Mouse (Mus musculus): Measurements from ENCODE around the gene Desi1. TPM values are rescaled to one million over a fixed set of nuclear protein-coding genes. Genes with fewer than 3 reads are reported as not detected.

Gene Desi1
- polyA plus RNA-seq (2014; fragmentation: Nextera tagmentation; extraction: Ambion mirVana) = 32.6 and 35.6 TPM in 2 replicates

DNA sequence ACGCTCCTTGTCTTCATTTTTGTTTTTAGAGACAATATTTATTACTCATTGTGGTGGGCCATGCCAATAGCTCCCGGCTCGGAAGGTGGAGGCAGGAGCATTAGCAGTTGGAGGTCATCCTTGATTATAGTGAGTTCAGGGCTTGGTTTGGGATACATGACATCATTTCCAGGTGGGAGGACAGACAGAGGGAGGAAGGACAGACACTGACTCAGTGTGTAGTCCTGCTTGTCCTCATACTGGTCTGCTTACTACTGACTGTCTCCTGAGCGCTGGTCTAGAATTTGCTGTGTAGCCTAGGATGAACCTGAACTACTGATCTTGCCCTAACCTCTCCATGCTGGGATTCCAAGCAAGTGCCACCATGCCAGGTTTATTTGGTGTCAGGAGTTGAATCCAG lies at the start of gene Desi1:
Desi1 (minus strand) TSS at position 101 of the 400 bp plus-strand sequence.
- ATAC-seq (ENCODE audit: low FRiP score) (no peak), DNase-seq (ENCODE audit: low spot score) (no peak)
- Histone ChIP-seq H3K9me3 (ENCODE audit: control insufficient read depth, low read length) (no peaks in the 10 kb centered on the region), H3K4me2 (replicated peaks; ENCODE audit: low read depth, low read length) (no peak within 1 kb of the TSS), H3K9ac (ENCODE audit: low read depth, low read length) (no peak within 1 kb of the TSS), H3K4me1 (replicated peaks; ENCODE audit: control insufficient read depth, insufficient read depth, low read length) (no peaks in the 10 kb centered on the region), H3K4me3 (ENCODE audit: low read depth, low read length) (no peak within 1 kb of the TSS), H3K27ac (ENCODE audit: low read depth, low read length) (no peak within 1 kb of the TSS), H3K27me3 (ENCODE audit: control insufficient read depth, insufficient read depth, low read length) (no peaks in the 10 kb centered on the region), H3K36me3 (ENCODE audit: control insufficient read depth, insufficient read depth, low read length) (no peaks in the 10 kb centered on the region)
- WGBS = 92% methylated on average over 4 of the region's 4 CpGs

GRCm38 (mm10) chr15:82081161-82081560 lies 47.5 kb upstream of the Desi1 start:
- 34% methylated on average over 7 of the region's 7 CpGs for WGBS
- H3K9ac ChIP-seq (ENCODE audit: low read depth, low read length) = no peak overlapping the region
- ATAC-seq (ENCODE audit: low FRiP score) = peak; percentile 49; the same call in 1 of the 2 replicates
- H3K27ac ChIP-seq (ENCODE audit: low read depth, low read length) = no peak overlapping the region
- H3K36me3 ChIP-seq (ENCODE audit: control insufficient read depth, insufficient read depth, low read length) = no peaks in the 10 kb centered on the region
- DNase-seq (ENCODE audit: low spot score) = peak; percentile 58
- H3K27me3 ChIP-seq (ENCODE audit: control insufficient read depth, insufficient read depth, low read length) = no peaks in the 10 kb centered on the region
- no peaks in the 10 kb centered on the region for H3K4me1 ChIP-seq (replicated peaks; ENCODE audit: control insufficient read depth, insufficient read depth, low read length)
- H3K4me3 ChIP-seq (ENCODE audit: low read depth, low read length) = no peak overlapping the region
- no peaks in the 10 kb centered on the region for H3K9me3 ChIP-seq (ENCODE audit: control insufficient read depth, low read length)
- H3K4me2 ChIP-seq (replicated peaks; ENCODE audit: low read depth, low read length) = no peak overlapping the region

DNA sequence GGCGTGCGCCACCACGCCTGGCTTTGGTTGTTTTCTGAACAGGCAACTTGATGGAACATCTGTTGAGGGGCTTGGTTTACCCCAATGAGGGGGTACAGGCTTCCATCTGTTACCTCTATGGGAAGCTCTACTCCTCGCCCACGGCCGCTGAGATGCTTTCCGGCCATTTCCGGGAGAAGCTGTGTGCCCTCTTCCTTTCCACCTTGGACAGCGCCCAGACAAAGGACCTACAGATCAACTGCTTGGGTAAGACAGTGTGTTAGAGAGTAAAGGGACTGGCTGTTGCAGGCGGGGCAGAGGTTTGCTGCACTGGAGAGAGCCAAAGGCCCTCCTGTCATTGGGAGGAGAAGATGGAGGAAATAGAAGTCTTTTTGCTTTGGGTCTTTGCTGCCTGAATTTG lies 46.2 kb upstream of the Desi1 start:
- Histone ChIP-seq H3K4me2 (replicated peaks; ENCODE audit: low read depth, low read length) (no peak overlapping the region), H3K4me1 (replicated peaks; ENCODE audit: control insufficient read depth, insufficient read depth, low read length) (no peaks in the 10 kb centered on the region), H3K9ac (ENCODE audit: low read depth, low read length) (no peak overlapping the region), H3K4me3 (ENCODE audit: low read depth, low read length) (no peak overlapping the region), H3K27ac (ENCODE audit: low read depth, low read length) (no peak overlapping the region), H3K9me3 (ENCODE audit: control insufficient read depth, low read length) (no peaks in the 10 kb centered on the region), H3K36me3 (ENCODE audit: control insufficient read depth, insufficient read depth, low read length) (no peaks in the 10 kb centered on the region), H3K27me3 (ENCODE audit: control insufficient read depth, insufficient read depth, low read length) (no peaks in the 10 kb centered on the region)
- DNase-seq (ENCODE audit: low spot score) = no peak
- no peak for ATAC-seq (ENCODE audit: low FRiP score)
- 65% methylated on average over 10 of the region's 10 CpGs for WGBS

DNA sequence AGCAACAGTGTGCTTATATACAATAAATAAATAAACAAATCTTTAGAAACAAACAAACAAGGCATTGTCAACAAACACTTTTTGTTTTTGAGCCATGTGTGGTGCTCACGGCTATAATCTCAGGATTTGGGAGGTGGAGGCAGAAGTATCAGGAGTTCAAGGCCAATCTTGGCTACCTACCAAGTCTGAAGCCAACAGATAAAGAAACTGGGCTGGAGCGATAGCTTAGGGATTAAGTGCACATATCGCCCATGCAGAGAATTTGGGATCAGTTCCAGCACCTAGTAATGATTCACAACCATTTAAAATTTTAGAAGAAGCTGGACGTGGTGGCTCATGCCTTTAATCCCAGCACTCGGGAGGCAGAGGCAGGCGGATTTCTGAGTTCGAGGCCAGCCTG lies 39.8 kb upstream of the Desi1 start:
- no peak overlapping the region for H3K27ac ChIP-seq (ENCODE audit: low read depth, low read length)
- no peak overlapping the region for H3K9ac ChIP-seq (ENCODE audit: low read depth, low read length)
- no peak overlapping the region for H3K4me3 ChIP-seq (ENCODE audit: low read depth, low read length)
- no peaks in the 10 kb centered on the region for H3K4me1 ChIP-seq (replicated peaks; ENCODE audit: control insufficient read depth, insufficient read depth, low read length)
- no peak overlapping the region for H3K4me2 ChIP-seq (replicated peaks; ENCODE audit: low read depth, low read length)
- DNase-seq (ENCODE audit: low spot score) (no peak), ATAC-seq (ENCODE audit: low FRiP score) (no peak)
- H3K36me3 ChIP-seq (ENCODE audit: control insufficient read depth, insufficient read depth, low read length) = no peaks in the 10 kb centered on the region
- H3K9me3 ChIP-seq (ENCODE audit: control insufficient read depth, low read length) = no peaks in the 10 kb centered on the region
- H3K27me3 ChIP-seq (ENCODE audit: control insufficient read depth, insufficient read depth, low read length) = peaks cover 15% of the 10 kb centered on the region
- 90% methylated on average over 7 of the region's 7 CpGs for WGBS

DNA sequence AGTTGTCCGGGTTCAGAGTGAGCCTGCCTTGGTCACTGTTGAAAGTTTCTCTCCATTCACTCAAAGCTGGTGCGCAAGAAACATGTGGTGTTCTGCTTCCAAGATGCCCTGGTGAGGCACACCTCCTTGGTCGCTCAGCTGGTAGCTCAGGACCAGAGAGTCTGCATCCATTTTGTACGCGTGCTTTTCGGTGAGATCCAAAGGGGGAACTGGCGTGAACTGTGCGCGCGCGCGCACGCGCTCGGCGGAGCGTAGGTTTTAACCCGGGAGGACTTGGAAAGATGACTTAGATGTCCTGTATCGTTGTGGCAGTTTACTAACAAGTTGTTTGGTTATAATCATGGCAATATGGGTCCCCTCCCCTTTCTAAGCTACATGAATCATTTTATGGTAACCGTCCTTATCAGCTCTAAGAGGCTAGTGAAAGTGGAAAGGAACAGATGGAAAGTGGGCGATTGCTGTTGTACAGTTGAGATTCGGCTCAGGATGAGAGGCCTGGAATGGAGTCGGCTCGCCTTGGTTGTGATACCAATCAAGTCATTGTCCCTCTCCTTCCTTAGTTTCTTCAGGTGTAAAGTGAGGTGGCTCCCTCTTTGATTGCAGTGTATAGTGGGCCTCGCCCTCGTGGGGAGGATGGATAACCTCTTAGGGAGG lies 38.3 kb upstream of the Desi1 start:
- no peaks in the 10 kb centered on the region for H3K36me3 ChIP-seq (ENCODE audit: control insufficient read depth, insufficient read depth, low read length)
- ATAC-seq (ENCODE audit: low FRiP score) (no peak), DNase-seq (ENCODE audit: low spot score) (no peak)
- no peaks in the 10 kb centered on the region for H3K9me3 ChIP-seq (ENCODE audit: control insufficient read depth, low read length)
- no peaks in the 10 kb centered on the region for H3K4me1 ChIP-seq (replicated peaks; ENCODE audit: control insufficient read depth, insufficient read depth, low read length)
- H3K4me3 ChIP-seq (ENCODE audit: low read depth, low read length) = no peak overlapping the region
- peaks cover 15% of the 10 kb centered on the region for H3K27me3 ChIP-seq (ENCODE audit: control insufficient read depth, insufficient read depth, low read length)
- H3K27ac ChIP-seq (ENCODE audit: low read depth, low read length) = no peak overlapping the region
- no peak overlapping the region for H3K9ac ChIP-seq (ENCODE audit: low read depth, low read length)
- 89% methylated on average over 26 of the region's 26 CpGs for WGBS
- H3K4me2 ChIP-seq (replicated peaks; ENCODE audit: low read depth, low read length) = no peak overlapping the region

DNA sequence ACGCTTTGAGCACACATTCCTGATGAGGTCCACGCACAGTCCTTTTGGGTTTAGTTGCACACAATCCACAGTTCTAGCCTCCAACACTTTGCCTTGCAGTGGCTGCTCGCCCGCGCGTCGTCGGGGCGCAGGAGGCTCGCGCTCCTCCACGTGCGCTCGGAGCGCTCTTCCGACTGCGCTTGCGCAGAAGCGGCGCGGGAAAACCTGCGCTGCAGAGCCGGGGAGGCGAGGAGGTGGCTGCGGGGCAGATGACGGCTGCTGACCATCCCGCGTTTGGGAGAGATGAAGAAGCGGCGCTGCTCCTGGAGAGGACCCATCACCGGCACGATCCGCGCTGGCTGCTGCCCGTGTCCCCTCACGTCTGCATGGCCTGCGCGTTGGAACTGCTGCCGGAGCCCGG lies 36.2 kb upstream of the Desi1 start, which contains the start of gene Mei1:
Mei1 (plus strand) TSS at position 99 of the 400 bp plus-strand sequence.
- no peaks in the 10 kb centered on the region for H3K36me3 ChIP-seq (ENCODE audit: control insufficient read depth, insufficient read depth, low read length)
- no peak within 1 kb of the TSS for H3K27ac ChIP-seq (ENCODE audit: low read depth, low read length)
- H3K4me1 ChIP-seq (replicated peaks; ENCODE audit: control insufficient read depth, insufficient read depth, low read length) = no peaks in the 10 kb centered on the region
- 24% methylated on average over 40 of the region's 40 CpGs for WGBS
- no peak within 1 kb of the TSS for H3K4me3 ChIP-seq (ENCODE audit: low read depth, low read length)
- no peak within 1 kb of the TSS for H3K9ac ChIP-seq (ENCODE audit: low read depth, low read length)
- DNase-seq (ENCODE audit: low spot score) (peak; percentile 39), ATAC-seq (ENCODE audit: low FRiP score) (no peak)
- no peak within 1 kb of the TSS for H3K4me2 ChIP-seq (replicated peaks; ENCODE audit: low read depth, low read length)
- H3K9me3 ChIP-seq (ENCODE audit: control insufficient read depth, low read length) = no peaks in the 10 kb centered on the region
- peaks cover 15% of the 10 kb centered on the region for H3K27me3 ChIP-seq (ENCODE audit: control insufficient read depth, insufficient read depth, low read length)

GRCm38 (mm10) chr15:82065511-82065910 lies 31.8 kb upstream of the Desi1 start:
- H3K4me3 ChIP-seq (ENCODE audit: low read depth, low read length) = no peak overlapping the region
- no peak overlapping the region for H3K4me2 ChIP-seq (replicated peaks; ENCODE audit: low read depth, low read length)
- H3K4me1 ChIP-seq (replicated peaks; ENCODE audit: control insufficient read depth, insufficient read depth, low read length) = no peaks in the 10 kb centered on the region
- peaks cover 14% of the 10 kb centered on the region for H3K27me3 ChIP-seq (ENCODE audit: control insufficient read depth, insufficient read depth, low read length)
- peak; percentile 91 for DNase-seq (ENCODE audit: low spot score)
- no peak for ATAC-seq (ENCODE audit: low FRiP score)
- no peak overlapping the region for H3K27ac ChIP-seq (ENCODE audit: low read depth, low read length)
- H3K9ac ChIP-seq (ENCODE audit: low read depth, low read length) = no peak overlapping the region
- H3K36me3 ChIP-seq (ENCODE audit: control insufficient read depth, insufficient read depth, low read length) = no peaks in the 10 kb centered on the region
- 21% methylated on average over 7 of the region's 7 CpGs for WGBS
- H3K9me3 ChIP-seq (ENCODE audit: control insufficient read depth, low read length) = no peaks in the 10 kb centered on the region

DNA sequence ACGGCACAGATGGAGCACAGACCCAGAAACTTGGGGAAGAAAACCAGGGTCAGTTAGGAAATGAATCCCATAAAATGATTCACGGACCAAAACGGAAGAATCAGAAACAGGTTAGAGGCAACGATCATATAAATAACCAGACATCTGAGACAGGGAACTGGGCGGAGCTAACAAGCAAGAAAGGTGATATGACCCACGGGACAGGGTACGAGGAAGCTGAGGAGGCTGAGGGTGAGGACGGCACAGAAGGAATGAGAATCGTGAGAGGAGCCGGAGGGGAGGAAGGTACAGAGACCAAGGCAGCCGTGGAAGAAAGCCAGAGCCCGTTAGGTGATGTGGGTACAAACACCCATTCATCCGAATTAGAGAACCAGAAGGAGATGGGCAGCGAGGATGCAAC lies 30.2 kb upstream of the Desi1 start:
- Histone ChIP-seq H3K9ac (ENCODE audit: low read depth, low read length) (no peak overlapping the region), H3K27me3 (ENCODE audit: control insufficient read depth, insufficient read depth, low read length) (peaks cover 3% of the 10 kb centered on the region; the same call in 1 of the 2 replicates), H3K4me2 (replicated peaks; ENCODE audit: low read depth, low read length) (no peak overlapping the region), H3K4me1 (replicated peaks; ENCODE audit: control insufficient read depth, insufficient read depth, low read length) (no peaks in the 10 kb centered on the region), H3K36me3 (ENCODE audit: control insufficient read depth, insufficient read depth, low read length) (no peaks in the 10 kb centered on the region), H3K27ac (ENCODE audit: low read depth, low read length) (no peak overlapping the region), H3K4me3 (ENCODE audit: low read depth, low read length) (no peak overlapping the region), H3K9me3 (ENCODE audit: control insufficient read depth, low read length) (no peaks in the 10 kb centered on the region)
- ATAC-seq (ENCODE audit: low FRiP score) (no peak), DNase-seq (ENCODE audit: low spot score) (no peak)
- 64% methylated on average over 14 of the region's 14 CpGs for WGBS

GRCm38 (mm10) chr15:82058719-82059201 lies 25.1 kb upstream of the Desi1 start, which contains the start of gene 4930407I10Rik:
TSS of gene 4930407I10Rik (plus strand) at chr15:82059151.
- no peak within 1 kb of the TSS for H3K27ac ChIP-seq (ENCODE audit: low read depth, low read length)
- no peaks in the 10 kb centered on the region for H3K4me1 ChIP-seq (replicated peaks; ENCODE audit: control insufficient read depth, insufficient read depth, low read length)
- H3K36me3 ChIP-seq (ENCODE audit: control insufficient read depth, insufficient read depth, low read length) = no peaks in the 10 kb centered on the region
- 83% methylated on average over 1 of the region's 1 CpGs for WGBS
- no peak within 1 kb of the TSS for H3K4me3 ChIP-seq (ENCODE audit: low read depth, low read length)
- no peaks in the 10 kb centered on the region for H3K9me3 ChIP-seq (ENCODE audit: control insufficient read depth, low read length)
- no peak within 1 kb of the TSS for H3K9ac ChIP-seq (ENCODE audit: low read depth, low read length)
- H3K4me2 ChIP-seq (replicated peaks; ENCODE audit: low read depth, low read length) = no peak within 1 kb of the TSS
- DNase-seq (ENCODE audit: low spot score) (no peak), ATAC-seq (ENCODE audit: low FRiP score) (no peak)
- no peaks in the 10 kb centered on the region for H3K27me3 ChIP-seq (ENCODE audit: control insufficient read depth, insufficient read depth, low read length)

All from hindbrain, embryonic 11.5 days (tissue).